In genomic region chr7:142672120-142672519, GRCm38 (mm10) we compare ENCODE assay signal across 8 mouse cellular contexts. TPM values are rescaled to one million over a fixed set of nuclear protein-coding genes. Genes with fewer than 3 reads are reported as not detected.
DNase-seq lines count a peak whose midpoint lies in the region.

No protein-coding gene starts in this region.

- peak; percentile 12 to 42 for DNase-seq in kidney, adult 8-10 months
- DNase-seq in kidney, adult 11 months, result no peak
- peak; percentile 62 for DNase-seq in ES-CJ7 (ENCODE audit: low read depth, low spot score)
- peak; percentile 61 to 72 for DNase-seq in cerebellum, adult 18-20 months
- peak; percentile 33 to 64 for DNase-seq in frontal cortex, postnatal 25 days (ENCODE audit: low spot score in 2 of 2)
- DNase-seq in left cerebral cortex, adult 18-20 months (ENCODE audit: low spot score in 2 of 2), result peak; percentile 73 to 77
- peak; percentile 20 for DNase-seq in retina, adult 2 months (ENCODE audit: low read depth, low spot score)
- no peak for DNase-seq in T-cell, adult 2 months (ENCODE audit: low spot score)

RNA-seq across cellular contexts. Expression of gene Gm49394, which starts 2.4 kb away (rescaled TPM):
- total RNA-seq in left cerebral cortex, adult 18-20 months (2021), result under 1 TPM in 1 of 2 experiments, not detected in 1; 0.12 TPM

RNA-seq across cellular contexts. Expression of gene Igf2, which starts 5.5 kb away (rescaled TPM):
- total RNA-seq in left cerebral cortex, adult 18-20 months (2021), result 100 to 1,000 TPM; 114 to 115 TPM

Comparison
In these comparisons a context has a peak if more than half of its experiments do, and no peak if none do; other contexts are left out.
1. DNase-seq: peak in kidney, adult 8-10 months (2 of 2), ES-CJ7 (single experiment), cerebellum, adult 18-20 months (2 of 2), frontal cortex, postnatal 25 days (2 of 2), left cerebral cortex, adult 18-20 months (2 of 2) and retina, adult 2 months (single experiment); none in kidney, adult 11 months (single experiment) and T-cell, adult 2 months (single experiment).